Mouse (Mus musculus) adrenal gland, adult 8-10 months (tissue): Measurements from ENCODE around the gene Ktn1. TPM values are rescaled to one million over a fixed set of nuclear protein-coding genes. Genes with fewer than 3 reads are reported as not detected.

Source experiments
- DNase-seq: peaks from one replicate; pipeline ENCODE4 v3.0.0; 2022
- total RNA-seq, 4 experiments: library from RNA; stranded (reverse); gene quantifications; 2 replicates each; pipeline ENCODE4 v1.2.4; 2022

The Ktn1 gene
- total RNA-seq, 4 experiments from 2014 or later: 50.5 to 90.6 (median 62.7) TPM

DNA sequence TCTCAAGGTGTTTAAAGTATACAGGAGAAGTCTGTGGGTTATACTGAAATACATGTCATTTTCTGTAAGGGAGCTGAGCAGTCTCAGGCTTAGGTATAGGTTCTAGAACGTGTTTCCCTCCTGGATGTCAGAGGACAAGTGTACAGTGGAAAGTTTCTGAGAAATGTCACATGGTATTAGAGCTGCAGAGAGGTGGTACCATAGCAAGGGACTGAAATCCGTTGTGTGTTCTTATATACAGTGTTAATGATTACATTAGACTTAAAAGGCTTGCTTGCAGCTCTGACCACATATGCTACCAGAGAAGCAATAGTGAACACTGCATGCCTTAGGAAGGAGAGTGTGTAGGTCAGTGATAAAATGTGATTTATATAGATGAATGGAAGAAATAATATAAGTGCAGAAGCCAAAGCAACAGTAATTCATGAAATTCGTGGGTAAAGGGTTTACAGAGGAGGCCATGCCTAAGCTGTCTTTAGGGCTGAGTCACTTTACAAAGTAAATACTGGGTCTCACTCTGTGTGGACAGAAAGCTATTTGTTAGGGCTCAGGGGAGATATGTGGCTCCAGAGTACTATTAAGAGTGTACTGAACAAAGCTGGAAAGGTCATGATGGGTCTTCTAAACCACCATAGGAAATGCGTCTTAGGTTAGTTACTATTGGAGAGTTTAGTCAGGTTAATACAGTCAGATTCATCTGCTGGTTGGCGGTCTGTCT lies 17.0 kb downstream of the Ktn1 start:
- no peak for DNase-seq

DNA sequence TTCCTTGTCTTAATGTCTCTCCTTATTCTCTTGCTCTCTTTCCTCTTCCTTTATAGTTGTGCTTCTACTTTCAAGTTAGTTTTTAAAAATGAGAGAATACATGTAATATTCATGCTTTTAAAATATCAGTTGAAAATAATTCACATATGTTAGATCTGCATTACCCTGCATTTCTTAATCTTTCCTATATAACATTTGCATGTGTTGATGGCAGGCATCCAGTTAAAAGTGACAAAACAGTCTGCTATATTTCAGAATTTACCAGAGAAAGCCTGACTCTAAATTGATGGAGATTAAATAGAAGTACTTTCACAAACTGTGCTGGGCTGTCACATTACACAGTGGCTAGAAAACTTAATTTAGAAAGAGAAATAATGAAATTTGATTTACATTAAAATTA lies 19.8 kb downstream of the Ktn1 start:
- DNase-seq: no peak

DNA sequence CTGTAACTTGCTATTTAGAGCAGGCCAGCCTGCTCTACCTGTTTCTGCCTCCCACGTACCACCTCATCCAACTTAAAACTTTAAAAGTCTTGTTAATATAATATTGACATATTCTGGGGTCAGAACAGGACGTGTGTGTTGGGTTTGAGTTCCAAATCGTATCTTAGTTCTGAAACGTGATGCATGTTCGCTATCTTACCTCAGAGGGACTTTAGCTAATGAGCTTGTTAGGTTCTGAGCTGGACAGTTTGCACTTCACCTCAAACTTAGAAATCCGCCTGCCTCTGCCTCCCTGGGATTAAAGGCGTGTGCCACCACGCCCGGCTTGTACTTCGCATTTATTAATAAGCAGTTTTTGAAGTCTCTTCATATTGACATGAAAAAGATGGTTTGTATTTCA lies 34.6 kb downstream of the Ktn1 start:
- DNase-seq: no peak

DNA sequence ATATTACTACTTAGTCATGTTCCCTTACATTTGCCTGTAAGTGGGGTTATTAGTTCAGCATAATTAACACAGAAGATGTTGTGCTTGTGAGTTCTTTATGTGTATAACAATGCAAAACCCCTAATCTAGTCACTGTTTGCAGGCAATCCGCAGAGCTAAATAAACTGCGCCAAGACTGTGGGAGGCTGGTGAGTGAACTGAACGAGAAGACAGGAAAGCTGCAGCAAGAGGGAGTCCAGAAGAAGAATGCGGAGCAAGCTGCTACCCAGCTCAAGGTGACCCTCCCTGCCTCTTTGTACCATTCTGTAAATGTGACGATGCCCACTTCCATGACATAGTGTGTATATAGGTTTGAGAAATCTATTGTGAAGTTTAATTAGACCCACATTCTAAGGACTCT lies 36.3 kb downstream of the Ktn1 start:
- no peak for DNase-seq

DNA sequence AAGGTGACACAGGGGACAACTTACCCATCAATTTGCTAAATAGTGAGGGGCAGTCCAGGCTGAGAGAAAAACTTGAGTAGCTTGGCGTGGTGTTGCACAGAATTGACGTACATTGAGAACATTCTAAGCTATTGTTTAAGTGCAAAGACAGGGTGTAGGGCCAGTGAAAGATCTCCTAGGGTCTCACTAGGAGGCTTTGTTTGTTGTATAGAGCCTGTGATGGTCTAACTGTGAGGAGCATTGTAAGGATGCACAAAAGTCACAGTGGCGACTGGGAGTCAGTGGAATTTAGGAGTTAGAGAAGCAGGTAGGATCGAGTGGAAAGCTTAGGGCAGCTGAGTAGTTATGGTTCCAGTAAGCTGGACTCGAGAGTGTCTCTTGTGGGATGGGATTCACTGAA lies 50.9 kb downstream of the Ktn1 start:
- DNase-seq: no peak

DNA sequence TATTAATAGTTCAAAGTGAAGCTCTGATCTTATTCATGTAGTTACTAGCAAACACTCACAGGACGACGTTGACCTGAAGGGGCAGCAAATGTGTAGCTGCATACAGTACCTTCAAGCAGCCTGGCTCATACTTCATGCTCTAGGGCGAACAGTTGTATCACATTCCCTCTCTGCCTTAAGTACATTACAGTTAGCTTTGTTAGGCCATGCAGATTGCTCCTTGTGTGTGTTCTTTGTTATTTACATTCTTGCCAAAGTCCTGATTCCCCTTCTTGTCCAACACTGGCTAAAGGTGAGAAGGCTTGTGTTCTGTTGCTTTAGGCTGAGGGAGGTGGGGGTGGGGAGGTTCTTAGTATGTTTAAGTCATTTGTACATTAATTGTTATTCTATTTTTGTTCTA lies 61.3 kb downstream of the Ktn1 start:
- DNase-seq: no peak

DNA sequence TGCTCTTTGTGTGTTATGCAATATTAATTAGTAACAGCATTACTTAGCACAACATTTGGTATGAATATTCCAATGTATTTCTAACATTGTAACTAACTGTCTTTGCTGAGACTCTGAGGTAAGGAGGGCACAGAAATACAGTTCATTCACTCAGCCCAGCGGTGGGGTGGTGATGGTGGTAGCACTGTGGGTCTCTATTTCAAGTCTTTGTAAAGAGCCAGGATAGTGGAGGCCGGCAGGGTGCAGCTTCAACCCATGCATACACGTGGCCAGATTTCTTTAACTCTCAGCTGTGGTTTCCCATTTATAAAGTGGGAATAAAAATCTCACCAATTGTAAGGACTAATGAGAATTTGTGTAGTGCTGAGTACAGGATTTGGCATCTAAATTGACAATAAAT lies 67.5 kb downstream of the Ktn1 start:
- DNase-seq: no peak

DNA sequence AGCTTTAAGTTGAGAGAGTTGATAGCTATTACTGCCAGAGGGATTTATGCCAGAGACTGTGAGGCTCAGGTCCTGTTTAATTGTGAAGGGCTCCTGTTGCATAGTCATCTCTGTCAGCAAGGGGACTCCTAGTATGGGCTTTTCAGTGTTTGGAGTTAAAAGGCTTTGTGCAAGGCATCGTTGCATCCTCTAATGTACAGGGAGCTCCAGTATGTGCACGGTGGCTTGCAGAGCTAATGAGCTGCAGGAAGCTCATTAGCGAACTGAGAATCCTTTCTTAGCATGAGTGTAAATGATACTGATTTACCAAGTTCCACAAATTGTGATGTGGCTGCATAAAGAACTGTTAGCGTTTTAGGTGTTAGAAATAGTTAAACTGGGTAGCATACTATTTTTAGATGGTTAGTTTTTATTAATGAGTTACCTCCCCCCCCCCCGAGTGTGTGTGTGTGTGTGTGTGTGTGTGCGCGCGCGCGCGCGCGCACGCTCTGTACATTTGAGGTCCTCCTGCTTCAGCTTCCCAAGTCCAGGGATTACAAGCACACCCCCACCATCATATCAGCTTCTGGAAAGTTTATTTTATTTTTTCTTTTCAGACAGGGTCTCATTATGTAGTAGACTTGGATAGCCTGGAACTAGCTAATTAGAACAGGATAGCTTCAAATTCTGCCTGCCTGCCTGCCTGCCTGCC lies 69.8 kb downstream of the Ktn1 start:
- no peak for DNase-seq

DNA sequence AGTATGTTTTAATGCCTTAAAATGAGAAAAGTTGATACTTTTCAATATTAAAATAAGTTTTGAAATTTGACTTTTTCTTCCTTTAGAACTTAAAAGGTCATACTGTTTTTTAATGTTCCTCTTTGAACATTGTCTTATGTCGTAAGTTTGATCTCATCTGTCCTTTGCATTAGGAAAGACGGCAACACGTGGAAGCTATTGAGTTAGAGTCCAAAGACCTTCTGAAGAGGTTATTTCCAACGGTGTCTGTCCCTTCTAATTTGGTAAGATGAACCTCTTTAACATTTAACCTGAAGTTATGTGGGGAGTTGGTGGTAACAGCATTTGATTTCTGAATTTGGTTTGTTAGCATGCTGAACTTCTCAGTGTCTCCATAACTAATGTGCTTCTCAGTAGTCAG lies 71.8 kb downstream of the Ktn1 start:
- DNase-seq: no peak

DNA sequence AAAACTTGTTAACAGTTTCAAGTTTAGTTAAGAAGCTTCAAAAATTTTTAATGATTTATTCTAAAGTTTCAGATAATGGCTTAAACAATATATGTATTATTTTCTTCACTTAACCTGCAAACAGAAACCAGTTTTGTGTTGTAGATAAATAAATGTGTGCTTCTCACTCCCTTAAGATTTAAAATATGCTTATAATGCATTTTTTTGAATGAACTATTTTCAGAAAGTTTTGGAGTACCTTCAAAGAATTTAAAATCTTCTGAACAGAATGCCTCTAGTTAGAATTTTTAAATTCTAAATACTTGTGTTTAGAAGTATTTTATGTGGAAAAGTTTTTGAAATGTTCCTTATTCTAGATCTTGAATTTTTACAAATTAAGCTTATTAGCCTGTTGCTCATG lies 74.8 kb downstream of the Ktn1 start:
- DNase-seq: no peak

DNA sequence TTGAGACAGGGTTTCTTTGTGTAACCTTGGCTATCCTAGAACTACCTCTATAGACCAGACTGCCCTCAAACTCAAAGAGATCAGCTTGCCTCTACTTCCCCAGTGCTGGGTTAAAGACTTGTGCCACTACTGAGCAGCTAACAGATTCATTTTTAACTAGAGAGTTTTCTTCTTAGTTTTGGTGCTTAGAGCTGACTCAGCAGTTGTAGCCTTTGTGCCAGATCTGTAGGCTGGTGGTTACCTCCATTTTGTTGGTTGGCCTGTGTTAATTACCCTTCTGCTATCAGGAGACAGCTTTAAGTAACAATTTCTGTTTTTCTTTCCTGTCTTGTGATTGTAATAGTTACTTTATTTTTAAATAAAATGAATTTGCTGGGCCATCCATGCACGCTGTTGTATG lies 80.3 kb downstream of the Ktn1 start:
- no peak for DNase-seq

DNA sequence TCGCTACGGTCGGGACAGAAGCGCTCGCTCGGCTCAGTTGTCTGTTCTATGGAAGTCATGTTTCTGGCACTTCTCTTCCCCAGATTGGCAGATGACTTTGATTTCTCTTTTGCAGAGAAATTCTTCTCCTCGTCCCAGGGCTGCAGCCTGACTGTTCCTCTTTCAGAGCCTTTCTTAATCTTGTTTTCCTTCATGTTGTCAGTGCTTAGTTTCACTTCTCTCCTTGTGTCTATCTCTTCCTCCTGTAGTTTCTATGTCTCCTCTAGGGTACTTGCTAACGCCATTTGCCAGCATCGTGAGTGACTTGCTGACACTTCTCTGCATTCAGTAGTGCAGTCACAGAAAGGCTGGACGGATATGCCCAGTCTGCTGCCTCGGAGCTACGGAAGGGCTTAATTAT lies 87.1 kb downstream of the Ktn1 start:
- no peak for DNase-seq

DNA sequence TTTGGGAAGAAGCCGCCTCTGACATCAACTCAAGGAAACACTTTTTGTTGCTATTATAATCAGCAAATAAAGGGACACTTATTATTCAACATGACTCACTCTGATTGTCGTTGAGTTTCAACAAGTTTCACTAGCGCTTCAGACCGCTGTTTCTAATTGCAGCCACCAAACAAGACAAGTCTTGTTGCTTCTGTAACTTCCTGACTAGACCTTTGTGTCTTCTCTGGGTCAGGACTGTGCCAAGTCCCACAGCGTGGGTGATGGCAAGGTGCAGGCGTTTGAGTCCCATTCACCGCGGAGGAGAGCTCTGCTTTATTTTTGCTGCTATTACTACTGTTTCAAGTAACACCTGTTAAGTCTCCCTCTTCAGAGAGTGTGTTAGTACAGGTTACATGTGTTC lies 88.2 kb downstream of the Ktn1 start:
- no peak for DNase-seq

DNA sequence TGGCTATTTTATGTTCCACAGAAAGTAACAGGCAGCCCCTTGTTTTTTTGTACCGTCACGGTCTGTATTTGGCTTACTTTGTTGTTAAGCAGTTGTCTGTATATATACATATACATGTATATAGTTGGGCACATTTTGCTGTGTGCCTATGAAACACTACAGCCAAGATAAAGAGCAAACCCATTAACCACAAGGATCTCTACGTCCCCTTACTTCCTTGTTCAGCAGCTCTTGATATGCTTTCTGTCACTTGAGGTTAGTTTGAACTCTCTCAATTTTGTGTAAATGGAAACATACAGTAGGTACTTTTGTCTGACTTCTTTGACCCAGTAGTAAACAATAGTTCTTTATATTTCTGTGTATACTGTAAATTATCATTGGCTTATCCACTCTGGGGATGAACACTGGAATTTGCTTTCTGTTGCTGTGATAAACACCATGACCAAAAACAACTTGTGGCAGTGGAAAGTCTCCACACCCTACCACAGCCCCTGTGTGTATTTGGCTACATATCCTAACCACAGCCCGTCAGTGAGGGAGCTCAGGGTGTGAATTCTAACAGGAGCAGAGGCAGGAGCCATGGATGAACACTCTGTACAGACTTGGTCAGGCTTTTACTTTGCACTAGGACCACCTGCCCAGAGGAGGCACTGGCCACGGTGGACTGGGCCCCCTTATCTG lies 92.2 kb downstream of the Ktn1 start:
- DNase-seq: no peak

DNA sequence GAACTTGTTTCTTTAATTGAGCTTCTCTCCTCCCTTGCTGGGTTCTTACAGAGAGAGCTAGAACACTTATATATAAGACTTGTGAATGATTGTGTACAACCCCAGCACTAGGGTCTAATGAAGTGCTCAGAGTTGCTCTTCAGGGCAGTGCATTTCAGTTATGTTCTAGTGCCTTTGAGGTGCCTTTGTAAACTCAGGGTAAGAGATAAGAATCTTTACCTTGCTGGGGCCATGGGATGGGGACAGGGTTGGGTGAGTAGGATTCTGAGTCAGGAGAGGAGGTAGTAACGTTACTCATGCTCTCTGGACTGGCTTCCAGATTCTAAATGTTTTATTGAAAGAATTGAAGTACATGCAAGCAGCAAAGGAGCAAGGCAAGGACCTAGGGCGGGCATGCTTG lies 92.8 kb downstream of the Ktn1 start:
- DNase-seq: no peak

DNA sequence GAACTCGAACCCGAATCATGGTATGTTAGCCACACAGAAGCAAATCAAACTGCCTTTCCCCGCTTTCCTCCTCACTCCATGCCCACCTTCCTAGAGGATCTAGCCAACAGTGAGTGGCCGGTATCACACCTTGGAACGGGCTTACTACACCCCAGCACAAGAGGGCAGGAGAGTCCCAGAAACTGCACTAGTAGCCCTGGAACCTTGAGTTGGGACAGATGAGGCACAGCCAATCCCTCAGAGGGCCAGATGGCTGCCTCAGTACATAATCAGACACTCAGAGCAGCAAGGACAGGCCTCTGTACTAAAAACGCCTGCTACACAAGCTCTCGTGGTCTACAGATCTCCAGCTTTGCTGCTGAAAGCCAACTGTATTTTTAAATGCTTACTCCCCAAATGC lies 94.4 kb downstream of the Ktn1 start:
- no peak for DNase-seq

DNA sequence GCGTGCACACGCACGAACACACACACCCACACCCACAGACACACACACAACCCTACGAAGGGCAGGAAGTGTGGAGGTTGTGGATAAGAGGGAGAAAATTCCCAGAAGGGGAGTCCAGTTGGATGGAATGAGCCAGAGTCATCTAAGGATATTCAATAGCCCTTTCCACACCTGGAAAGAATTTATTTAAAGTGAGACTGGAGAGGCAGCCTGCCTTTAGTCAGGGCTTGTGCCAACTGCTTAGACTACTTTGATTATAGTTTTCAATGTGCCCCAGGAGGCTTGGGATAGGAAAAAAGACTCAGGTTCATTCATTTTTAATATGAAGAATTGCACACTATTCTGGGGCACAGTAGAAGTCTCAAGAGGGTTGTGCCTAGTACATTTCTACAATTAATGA lies 96.8 kb downstream of the Ktn1 start:
- no peak for DNase-seq

DNA sequence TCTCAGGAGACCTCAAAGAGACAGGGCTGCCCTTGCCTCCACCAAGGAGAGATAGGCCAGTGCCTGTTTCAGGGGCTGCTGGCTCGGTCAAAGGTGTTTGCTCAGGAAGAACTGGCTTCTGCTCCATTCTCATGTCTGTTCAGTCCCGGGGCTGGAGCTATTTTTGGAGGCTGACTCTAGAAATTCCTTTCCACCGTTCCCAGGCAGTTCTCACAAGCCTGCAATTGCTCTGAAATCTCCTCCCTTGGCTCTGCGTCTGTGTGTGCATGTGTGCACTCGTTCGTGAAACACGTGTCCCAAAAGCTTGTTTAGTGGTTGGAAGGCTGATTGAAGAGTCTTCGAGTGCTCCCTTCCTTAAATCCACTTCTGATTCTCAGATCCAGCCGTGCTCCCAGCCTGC lies 99.3 kb downstream of the Ktn1 start:
- DNase-seq: no peak

DNA sequence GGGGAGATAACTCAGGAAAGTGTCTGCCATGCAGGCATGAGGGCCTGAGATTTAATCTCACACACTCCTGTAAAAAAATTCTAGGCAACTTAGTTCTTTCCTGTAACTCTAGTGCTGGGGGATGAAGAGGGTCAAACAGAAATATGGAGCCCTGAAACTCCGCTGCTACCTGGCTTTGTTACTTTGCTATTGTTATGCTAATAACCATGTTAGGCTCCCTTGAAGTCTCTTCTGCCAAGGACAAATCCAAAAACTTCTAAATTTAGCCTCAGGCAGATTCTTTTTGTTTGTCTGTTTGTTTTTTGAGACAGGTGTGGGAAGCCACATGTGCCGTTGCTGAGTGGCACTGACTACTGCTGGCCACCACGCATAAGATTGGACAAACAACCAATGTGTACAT lies 100.5 kb downstream of the Ktn1 start:
- DNase-seq: no peak

DNA sequence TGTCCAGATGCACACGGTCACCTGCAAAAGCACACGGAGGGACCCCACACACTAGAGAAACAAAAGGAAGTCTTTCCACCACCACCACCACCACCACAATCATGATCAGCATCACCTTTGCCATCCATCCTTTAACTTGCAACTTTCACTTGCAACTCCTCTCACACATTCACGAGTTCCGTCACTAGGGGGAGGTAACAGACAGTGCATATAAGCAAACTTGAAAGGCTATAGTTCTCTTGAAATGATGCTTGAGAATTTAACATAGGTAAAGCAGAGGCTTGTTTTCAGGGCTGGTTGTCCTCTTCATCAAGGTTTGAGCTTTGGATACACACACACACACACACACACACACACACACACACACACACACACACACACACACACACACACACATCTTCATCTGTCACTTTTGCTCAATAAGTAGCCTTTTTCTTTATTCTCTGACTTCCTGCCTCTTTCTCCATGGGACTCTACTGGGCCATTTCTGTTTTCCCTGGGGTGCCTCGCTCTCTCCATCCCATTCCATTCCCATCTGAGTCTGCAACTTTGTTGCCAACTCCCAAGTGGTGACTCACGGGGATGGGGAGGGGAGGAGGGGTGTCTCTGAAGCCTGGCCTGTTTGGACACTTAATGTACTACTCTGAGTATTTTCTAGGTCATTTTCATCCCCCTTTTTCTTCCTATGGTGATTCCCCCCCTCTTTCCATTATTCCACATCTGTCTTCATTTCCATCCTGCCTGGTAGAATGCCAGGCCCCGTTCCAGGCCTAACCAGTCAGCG lies 103.4 kb downstream of the Ktn1 start:
- DNase-seq: no peak

DNA sequence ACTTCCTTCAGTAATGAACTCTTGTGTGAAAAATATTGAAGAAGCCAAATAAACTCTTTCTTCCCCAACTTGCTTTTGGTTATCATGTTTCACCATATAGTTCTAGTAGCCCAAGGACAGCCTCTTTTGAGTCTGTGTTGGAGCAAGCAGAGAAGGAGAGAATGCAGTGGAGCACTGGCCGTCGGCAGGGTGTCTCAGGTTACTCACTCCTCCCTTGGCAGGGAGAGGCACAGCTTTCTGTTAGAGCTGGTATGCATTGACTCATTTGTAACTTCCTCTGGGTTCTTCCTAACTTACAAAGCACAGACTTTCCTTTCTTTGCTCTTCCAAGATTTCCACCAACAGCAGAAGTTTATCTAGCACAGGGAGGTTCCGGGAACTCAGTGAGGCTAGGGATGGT lies 105.3 kb downstream of the Ktn1 start:
- DNase-seq: no peak

DNA sequence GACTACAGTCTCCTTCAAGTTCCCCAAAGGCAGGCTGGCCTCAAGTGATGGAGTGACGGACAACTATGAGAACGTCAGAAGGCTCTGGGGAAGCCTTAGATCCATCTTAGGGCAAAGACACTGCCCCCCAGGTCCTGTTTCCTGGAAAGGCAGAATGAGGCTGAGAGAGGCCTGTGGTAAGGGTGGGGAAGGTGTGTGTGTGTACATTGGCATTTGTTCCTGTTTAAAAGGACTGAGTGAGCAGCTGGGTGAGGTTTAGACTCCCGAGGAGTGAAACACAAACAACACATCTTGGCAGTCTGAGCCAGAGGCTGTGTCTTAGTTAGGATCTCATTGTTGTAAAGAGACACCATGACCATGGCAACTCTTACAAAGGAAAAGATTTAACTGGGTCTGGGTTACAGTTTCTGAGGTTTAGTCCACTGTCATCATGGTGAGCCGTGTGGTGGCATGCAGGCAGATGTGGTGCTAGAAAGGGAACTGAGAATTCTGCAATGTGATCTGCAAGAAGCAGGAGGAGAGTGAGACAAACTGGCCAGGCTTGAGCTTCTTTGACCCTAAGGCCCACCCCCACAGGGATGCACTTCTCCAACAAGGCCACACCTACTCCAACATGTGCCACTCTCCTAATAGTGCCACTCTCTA lies 106.1 kb downstream of the Ktn1 start:
- no peak for DNase-seq
